In genomic region chr11:86593443-86593842, GRCm38 (mm10) we compare ENCODE assay signal across 14 mouse cellular contexts. TPM values are rescaled to one million over a fixed set of nuclear protein-coding genes. Genes with fewer than 3 reads are reported as not detected.
A peak's percentile ranks its signal among the peaks of the same experiment; 100 is the strongest.
DNase-seq lines count a peak whose midpoint lies in the region; ATAC-seq and TF ChIP-seq lines count a peak whose summit lies in the region.
"Had no signal": no experiment of that assay in that cellular context is flagged by ENCODE, and none has a peak within 500 bp of the region (broad histone marks: within the 10 kb centered on the region; RNA-seq: fewer than 3 reads in every experiment).

No protein-coding gene starts in this region.

- in situ Hi-C loops in CH12.LX (cut with MboI; ENCODE audit: low pct_ligation_motif_present, low pct_unique_long_range_greater_than_20kb, low sequenced_read_pairs): no loop called here

- dilution Hi-C loops in CH12.LX (cut with MboI; ENCODE audit: extremely low pct_ligation_motif_present, extremely low pct_unique_long_range_greater_than_20kb, low sequenced_read_pairs): no loop called here

- WGBS in heart, embryonic 13.5 days: 75% methylated on average over 5 of the region's 5 CpGs
- WGBS in kidney, postnatal 0 days: 84% methylated on average over 5 of the region's 5 CpGs
- WGBS in liver, embryonic 12.5 days (ENCODE audit: insufficient replicate concordance): 69% methylated on average over 5 of the region's 5 CpGs

- H3K9ac ChIP-seq in heart, embryonic 13.5 days: no peak overlapping the region
- no peak overlapping the region for H3K9ac ChIP-seq in kidney, postnatal 0 days (ENCODE audit: low read depth, low read length)
- peak overlapping the region; percentile 73 for H3K9ac ChIP-seq in CH12.LX (ENCODE audit: insufficient read depth, low read depth)
- H3K9ac ChIP-seq in liver, embryonic 12.5 days: no peak overlapping the region; the same call in 1 of the 2 replicates

- H3K36me3 ChIP-seq in heart, embryonic 13.5 days: no peaks in the 10 kb centered on the region
- peaks cover 4% of the 10 kb centered on the region; the same call in 1 of the 2 replicates for H3K36me3 ChIP-seq in kidney, postnatal 0 days (ENCODE audit: insufficient read depth, low read length)
- peaks cover 2 to 5% of the 10 kb centered on the region in 2 experiments for H3K36me3 ChIP-seq in CH12.LX (replicated peaks in 1 of 2; ENCODE audit: control insufficient read depth in 1 of 2, insufficient read depth in 1 of 2, low read length in 1 of 2)
- peaks cover 30% of the 10 kb centered on the region for H3K36me3 ChIP-seq in liver, embryonic 12.5 days

- no peak for TF ChIP-seq CTCF in kidney, postnatal 0 days (IDR thresholded peaks at IDR 0.05; ENCODE audit: low read depth)
- TF ChIP-seq CTCF in CH12.LX (conservative IDR thresholded peaks at IDR 0.05 in 1 of 2, IDR thresholded peaks at IDR 0.05 in 1 of 2; ENCODE audit: low read depth in 2 of 2, low read length in 2 of 2): no peak

- peaks cover 8% of the 10 kb centered on the region for H3K79me2 ChIP-seq in CH12.LX (replicated peaks; ENCODE audit: control insufficient read depth, extremely low read depth, insufficient read depth, poor library complexity, severe bottlenecking)

- TF ChIP-seq EP300 in CH12.LX (IDR thresholded peaks at IDR 0.05; ENCODE audit: low read length): no peak

- no peak for TF ChIP-seq RAD21 in CH12.LX (IDR thresholded peaks at IDR 0.05; ENCODE audit: low read depth, low read length)

- ATAC-seq in heart, embryonic 13.5 days (ENCODE audit: extremely low read depth, insufficient number of reproducible peaks, low FRiP score, low TSS enrichment): no peak
- ATAC-seq in kidney, postnatal 0 days (replicated peaks; ENCODE audit: low FRiP score, low read depth): no peak
- no peak for ATAC-seq in liver, embryonic 12.5 days

- peak overlapping the region; percentile 73 for H3K27ac ChIP-seq in heart, embryonic 13.5 days (replicated peaks)
- peak overlapping the region; percentile 68 for H3K27ac ChIP-seq in kidney, postnatal 0 days
- H3K27ac ChIP-seq in CH12.LX (ENCODE audit: insufficient read depth, low read depth): peak overlapping the region; percentile 88
- peak overlapping the region; percentile 63 for H3K27ac ChIP-seq in liver, embryonic 12.5 days

- H3K4me2 ChIP-seq in heart, embryonic 13.5 days: no peak overlapping the region
- H3K4me2 ChIP-seq in kidney, postnatal 0 days (ENCODE audit: low read length): no peak overlapping the region
- peak overlapping the region; percentile 79 for H3K4me2 ChIP-seq in CH12.LX (ENCODE audit: insufficient read depth, low read depth, poor library complexity, severe bottlenecking)
- peak overlapping the region; percentile 26; the same call in 1 of the 2 replicates for H3K4me2 ChIP-seq in liver, embryonic 12.5 days

- peaks cover 35% of the 10 kb centered on the region for H3K4me1 ChIP-seq in heart, embryonic 13.5 days
- peaks cover 6% of the 10 kb centered on the region; the same call in 1 of the 2 replicates for H3K4me1 ChIP-seq in kidney, postnatal 0 days (replicated peaks; ENCODE audit: insufficient read depth, low read length)
- peaks cover 31 to 86% of the 10 kb centered on the region in 2 experiments for H3K4me1 ChIP-seq in CH12.LX (ENCODE audit: control insufficient read depth in 1 of 2, insufficient read depth in 2 of 2)
- H3K4me1 ChIP-seq in liver, embryonic 12.5 days: peaks cover 48% of the 10 kb centered on the region

- H3K27me3 ChIP-seq in heart, embryonic 13.5 days (replicated peaks): no peaks in the 10 kb centered on the region
- H3K27me3 ChIP-seq in kidney, postnatal 0 days (ENCODE audit: insufficient read depth, low read length): no peaks in the 10 kb centered on the region
- no peaks in the 10 kb centered on the region for H3K27me3 ChIP-seq in CH12.LX (replicated peaks)
- H3K27me3 ChIP-seq in liver, embryonic 12.5 days (replicated peaks): no peaks in the 10 kb centered on the region

- no peak for TF ChIP-seq POLR2A in CH12.LX (IDR thresholded peaks at IDR 0.05; ENCODE audit: low read depth, low read length)

- DNase-seq in heart, adult 9 months (ENCODE audit: low spot score in 2 of 2): no peak
- DNase-seq in kidney, postnatal 0 days (ENCODE audit: low spot score): no peak
- DNase-seq in kidney, adult 11 months: no peak
- DNase-seq in CH12.LX (ENCODE audit: extremely low read depth): no peak
- no peak for DNase-seq in ovary, postnatal 10 days (ENCODE audit: low spot score)
- DNase-seq in cerebellum, postnatal 4 days (ENCODE audit: low spot score in 2 of 2): no peak
- DNase-seq: cerebellum, adult 11 months; layer of hippocampus, adult 9-11 months; lung, adult 2 months; thymus, postnatal 4 days had no signal

- no peak overlapping the region for H3K4me3 ChIP-seq in heart, embryonic 13.5 days
- H3K4me3 ChIP-seq in kidney, postnatal 0 days (replicated peaks; ENCODE audit: low read depth, low read length): no peak overlapping the region
- H3K4me3 ChIP-seq in CH12.LX (replicated peaks in 1 of 3; ENCODE audit: low read depth in 2 of 3, low read length in 2 of 3, poor library complexity in 1 of 3): no peak overlapping the region
- no peak overlapping the region for H3K4me3 ChIP-seq in liver, embryonic 12.5 days
- H3K4me3 ChIP-seq: erythroblast, embryonic 14.5 days; heart, embryonic 10.5 days had no signal

- H3K9me3 ChIP-seq in heart, embryonic 13.5 days: no peaks in the 10 kb centered on the region
- H3K9me3 ChIP-seq in kidney, postnatal 0 days (replicated peaks; ENCODE audit: low read length): no peaks in the 10 kb centered on the region
- H3K9me3 ChIP-seq in CH12.LX (replicated peaks; ENCODE audit: low read length): no peaks in the 10 kb centered on the region
- no peaks in the 10 kb centered on the region for H3K9me3 ChIP-seq in liver, embryonic 12.5 days (replicated peaks)
- H3K9me3 ChIP-seq: heart, embryonic 10.5 days had no signal

TF ChIP-seq in CH12.LX, 34 proteins besides CTCF, POLR2A, EP300 and RAD21:
- TF ChIP-seq PAX5 (IDR thresholded peaks at IDR 0.05; ENCODE audit: low read length) (no peak), ZNF384 (IDR thresholded peaks at IDR 0.05; ENCODE audit: low read depth, low read length) (no peak), IRF4 (IDR thresholded peaks at IDR 0.05; ENCODE audit: low read depth, low read length) (no peak), TCF12 (IDR thresholded peaks at IDR 0.05; ENCODE audit: low read depth, low read length) (no peak), HCFC1 (IDR thresholded peaks at IDR 0.05; ENCODE audit: low read depth, low read length) (no peak), NELFE (IDR thresholded peaks at IDR 0.05; ENCODE audit: low read depth, low read length) (no peak), ZC3H11A (IDR thresholded peaks at IDR 0.05; ENCODE audit: low read depth, low read length) (no peak), SIN3A (IDR thresholded peaks at IDR 0.05; ENCODE audit: low read length) (no peak), MAZ (IDR thresholded peaks at IDR 0.05; ENCODE audit: low read depth, low read length) (no peak), USF2 (conservative IDR thresholded peaks at IDR 0.05; ENCODE audit: low read depth, low read length) (no peak), BHLHE40 (IDR thresholded peaks at IDR 0.05; ENCODE audit: low read depth, low read length) (no peak), MXI1 (IDR thresholded peaks at IDR 0.05; ENCODE audit: low read depth, low read length) (no peak), MAX (IDR thresholded peaks at IDR 0.05; ENCODE audit: low read length) (no peak)

RNA-seq across cellular contexts. Expression of gene Tubd1, which starts 48.7 kb away (rescaled TPM):
- polyA plus RNA-seq in heart, embryonic 13.5 days (2015; fragmentation: Nextera tagmentation; extraction: Ambion mirVana): 11.5 and 11.9 TPM in 2 replicates
- 8.4 and 8.5 TPM in 2 replicates for polyA plus RNA-seq in kidney, postnatal 0 days (2015; fragmentation: Nextera tagmentation; extraction: Ambion mirVana)
- total RNA-seq in CH12.LX (2012; rRNA removed) (11.9 and 14.3 TPM in 2 replicates), CH12.LX (2014; rRNA removed) (9.7 and 9.8 TPM in 2 replicates)
- polyA plus RNA-seq in CH12.LX (2012; ENCODE audit: insufficient read length, low read depth): 12.6 and 13.4 TPM in 2 replicates
- 13.7 and 14.8 TPM in 2 replicates for polyA plus RNA-seq in liver, embryonic 12.5 days (2016; fragmentation: Nextera tagmentation; extraction: Ambion mirVana)

RNA-seq across cellular contexts. Expression of gene Rps6kb1, which starts 48.8 kb away (rescaled TPM):
- polyA plus RNA-seq in heart, embryonic 13.5 days (2015; fragmentation: Nextera tagmentation; extraction: Ambion mirVana): 39.6 and 41.2 TPM in 2 replicates
- polyA plus RNA-seq in kidney, postnatal 0 days (2015; fragmentation: Nextera tagmentation; extraction: Ambion mirVana): 50.8 and 55.8 TPM in 2 replicates
- total RNA-seq in CH12.LX (2012; rRNA removed) (45.2 and 56.7 TPM in 2 replicates), CH12.LX (2014; rRNA removed) (76.9 and 79.9 TPM in 2 replicates)
- 110 and 152 TPM in 2 replicates for polyA plus RNA-seq in CH12.LX (2012; ENCODE audit: insufficient read length, low read depth)
- 35.9 and 40.6 TPM in 2 replicates for polyA plus RNA-seq in liver, embryonic 12.5 days (2016; fragmentation: Nextera tagmentation; extraction: Ambion mirVana)

Comparison
In these comparisons a context has a peak if more than half of its experiments do, and no peak if none do; other contexts are left out.
1. H3K4me2 ChIP-seq: peak in CH12.LX (single experiment) and liver, embryonic 12.5 days (single experiment); none in heart, embryonic 13.5 days (single experiment) and kidney, postnatal 0 days (single experiment).
2. Peak in every context shown above with its lines, with median percentiles within 50 percentile points of each other: H3K27ac ChIP-seq.